Mouse (Mus musculus) heart, adult 2 months (tissue): ENCODE measurements around the gene Morn2.

ENCODE experiments used
- CTCF ChIP-seq: fragments of 200-600 bp; IDR thresholded peaks from 2 replicates; pipeline ENCODE4 v1.8.1; 2022; ENCODE audit warnings: antibody characterized with exemption, mild to moderate bottlenecking, moderate library complexity
- EP300 ChIP-seq: fragments of 200-500 bp; IDR thresholded peaks from 2 replicates; pipeline ENCODE4 v1.6.1; 2011; ENCODE audit warnings: low read depth, low read length, control low read depth; ENCODE audit not compliant: insufficient read depth
- POLR2A ChIP-seq: fragments of 200-500 bp; IDR thresholded peaks from 2 replicates; pipeline ENCODE4 v1.6.1; 2011; ENCODE audit warnings: mild to moderate bottlenecking, low read depth, low read length, control low read depth; ENCODE audit not compliant: insufficient read depth

GRCm38 (mm10) chr17:80290074-80290657 lies at the start of gene Morn2, which contains the start of gene Dhx57:
- TF ChIP-seq CTCF, result no peak
- TF ChIP-seq POLR2A, result 0 out of 2 replicates have a peak, but pooled peaks have one; percentile 64
- TF ChIP-seq EP300, result no peak
